Mouse (Mus musculus) forebrain, embryonic 16.5 days (tissue): ENCODE measurements at regions not wholly inside any gene's neighbourhood (a gene's known extent, or its start where the extent isn't known, plus 50 kb on each side); places are given as distances from the start of the nearest gene placed in this dataset.
"Not testable (repeated sequence)": the region's sequence is repeated elsewhere in the genome, so short reads cannot be mapped to it uniquely, and the experiment has no call there.

Experiments used
- ATAC-seq: fragments of 200-750 bp; cut with Nextera tagmentation; 2 replicates; pipeline ENCODE4 v1.8.0; 2017; ENCODE audit warnings: mild to moderate bottlenecking, moderate library complexity
- H3K27ac ChIP-seq: fragments of 300-500 bp; sonication (generic); 2 replicates; pipeline ENCODE4 v1.5.1; 2014; ENCODE audit warnings: low read length, control low read depth
- H3K27me3 ChIP-seq: fragments of 300-500 bp; sonication (generic); replicated peaks from 2 replicates; pipeline ENCODE4 v1.6.1; 2014; ENCODE audit warnings: low read length; ENCODE audit not compliant: control insufficient read depth, insufficient read depth
- H3K36me3 ChIP-seq: fragments of 300-500 bp; sonication (generic); 2 replicates; pipeline ENCODE4 v1.6.1; 2014; ENCODE audit not compliant: control insufficient read depth, insufficient read depth
- H3K4me1 ChIP-seq: fragments of 300-500 bp; sonication (generic); replicated peaks from 2 replicates; pipeline ENCODE4 v1.6.1; 2014; ENCODE audit warnings: low read length; ENCODE audit not compliant: control insufficient read depth, insufficient read depth
- H3K4me2 ChIP-seq: fragments of 300-500 bp; sonication (generic); 2 replicates; pipeline ENCODE4 v1.6.1; 2014; ENCODE audit warnings: mild to moderate bottlenecking, low read length, control low read depth
- H3K4me3 ChIP-seq: fragments of 300-500 bp; sonication (generic); replicated peaks from 2 replicates; pipeline ENCODE4 v1.5.1; 2014; ENCODE audit warnings: mild to moderate bottlenecking, low read length, control low read depth
- H3K9ac ChIP-seq: fragments of 300-500 bp; sonication (generic); replicated peaks from 2 replicates; pipeline ENCODE4 v1.6.1; 2014; ENCODE audit warnings: low read depth, low read length, control low read depth
- H3K9me3 ChIP-seq: fragments of 300-500 bp; sonication (generic); 2 replicates; pipeline ENCODE4 v1.6.1; 2016; ENCODE audit warnings: low read length; ENCODE audit not compliant: control insufficient read depth
- WGBS: fragments of 180-500 bp; shearing (Covaris S2); extraction: QIAGEN DNeasy Blood & Tissue Kit; methylation state at CpG from one replicate; pipeline ENCODE4 v1.1.7; 2014; 5-methylcytosine and 5-hydroxymethylcytosine counted together

DNA sequence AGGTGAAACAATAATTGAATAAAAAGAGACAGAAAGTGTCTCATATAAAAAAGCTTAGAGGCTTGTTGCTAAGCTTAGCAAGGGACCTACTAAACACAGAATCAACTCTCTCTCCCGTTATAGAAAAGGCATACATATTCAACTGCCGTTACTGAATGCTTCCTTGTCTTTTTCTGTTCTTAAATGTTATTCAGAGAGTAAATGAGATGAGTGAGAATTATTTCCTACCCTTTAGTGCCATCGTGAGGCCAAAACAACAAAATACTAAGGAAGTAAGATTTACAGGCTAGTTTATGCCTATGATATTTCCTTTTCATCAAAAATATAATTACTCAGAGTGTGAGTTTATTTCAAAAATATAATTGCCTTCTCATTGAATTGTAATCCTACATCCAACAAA is 686.6 kb upstream of the 1700008P02Rik start:
- Histone ChIP-seq H3K4me2 (no peak overlapping the region), H3K9me3 (no peaks in the 10 kb centered on the region), H3K4me1 (no peaks in the 10 kb centered on the region), H3K4me3 (no peak overlapping the region), H3K27me3 (no peaks in the 10 kb centered on the region), H3K36me3 (no peaks in the 10 kb centered on the region), H3K27ac (no peak overlapping the region), H3K9ac (no peak overlapping the region)
- ATAC-seq, result peak; percentile 78
- WGBS, result 23% methylated on average over 3 of the region's 3 CpGs

DNA sequence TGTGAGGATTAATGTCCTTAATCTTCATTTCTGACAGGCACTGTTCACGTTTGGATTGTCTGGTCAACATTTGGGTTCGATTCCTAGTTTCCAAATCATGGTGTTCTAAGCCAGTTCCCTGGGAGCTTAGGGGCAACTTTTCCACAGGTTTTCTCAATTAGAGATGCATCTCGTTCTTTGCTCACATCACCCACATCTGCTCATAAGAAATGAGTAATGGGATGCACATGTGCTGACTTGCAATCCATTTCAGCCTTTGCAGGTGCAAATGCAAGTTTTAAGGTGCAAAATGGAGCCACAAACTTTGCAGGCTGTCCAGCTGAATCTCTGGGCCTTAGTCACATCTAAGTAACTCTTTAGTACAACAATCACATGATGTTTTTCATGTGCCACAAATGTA is 678.3 kb upstream of the 1700008P02Rik start:
- no peak overlapping the region for H3K4me2 ChIP-seq
- H3K9me3 ChIP-seq, result no peaks in the 10 kb centered on the region
- no peak overlapping the region for H3K27ac ChIP-seq
- ATAC-seq, result no peak
- no peak overlapping the region for H3K9ac ChIP-seq
- no peaks in the 10 kb centered on the region for H3K36me3 ChIP-seq
- no peaks in the 10 kb centered on the region for H3K27me3 ChIP-seq
- WGBS, result 68% methylated on average over 3 of the region's 3 CpGs
- H3K4me3 ChIP-seq, result no peak overlapping the region
- H3K4me1 ChIP-seq, result no peaks in the 10 kb centered on the region

DNA sequence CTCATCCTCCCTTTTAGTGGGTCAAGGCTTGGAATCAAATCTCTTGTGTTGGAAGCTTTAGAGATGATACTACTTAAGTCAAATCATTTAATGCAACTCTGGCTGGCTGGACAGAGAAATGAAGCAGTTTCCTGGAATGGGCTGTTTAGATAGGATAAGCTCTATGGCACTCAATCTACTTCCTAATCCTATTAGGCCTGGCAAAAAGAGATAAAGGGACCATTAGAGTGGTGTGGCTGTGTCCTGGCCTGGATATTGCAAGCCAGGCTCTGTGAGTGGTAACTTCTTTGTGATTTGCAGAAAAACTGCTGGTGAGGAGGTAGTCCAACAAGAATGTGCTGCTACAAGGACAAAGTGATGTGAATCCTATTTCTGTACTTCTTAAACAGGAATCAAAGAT is 670.8 kb upstream of the 1700008P02Rik start:
- Histone ChIP-seq H3K4me3 (no peak overlapping the region), H3K27ac (no peak overlapping the region), H3K9me3 (no peaks in the 10 kb centered on the region), H3K4me2 (no peak overlapping the region), H3K9ac (no peak overlapping the region), H3K36me3 (no peaks in the 10 kb centered on the region), H3K27me3 (no peaks in the 10 kb centered on the region), H3K4me1 (no peaks in the 10 kb centered on the region)
- no peak for ATAC-seq

DNA sequence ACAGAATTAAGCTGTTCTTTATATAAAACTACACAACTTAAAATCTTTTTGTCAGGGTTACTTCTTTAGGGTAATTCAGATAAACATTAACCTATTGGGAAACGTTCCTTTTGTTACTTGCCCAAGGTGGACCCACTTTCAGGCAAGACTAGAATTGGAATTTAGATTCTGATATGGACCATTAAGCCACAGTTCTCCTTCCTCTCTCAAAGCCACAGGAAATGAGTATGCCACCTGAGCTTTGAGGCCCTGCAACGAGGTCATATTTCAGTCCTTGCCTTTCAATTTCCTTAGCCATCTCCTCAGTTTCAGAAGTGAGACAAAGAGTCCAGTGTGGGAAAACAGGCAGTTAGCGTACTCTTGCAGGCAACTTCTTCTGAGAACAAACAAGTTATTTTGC is 637.3 kb upstream of the 1700008P02Rik start:
- Histone ChIP-seq H3K4me3 (no peak overlapping the region), H3K4me2 (no peak overlapping the region), H3K4me1 (no peaks in the 10 kb centered on the region), H3K27me3 (no peaks in the 10 kb centered on the region), H3K27ac (no peak overlapping the region), H3K9ac (no peak overlapping the region), H3K9me3 (no peaks in the 10 kb centered on the region), H3K36me3 (no peaks in the 10 kb centered on the region)
- ATAC-seq, result no peak
- 33% methylated on average over 3 of the region's 3 CpGs for WGBS

DNA sequence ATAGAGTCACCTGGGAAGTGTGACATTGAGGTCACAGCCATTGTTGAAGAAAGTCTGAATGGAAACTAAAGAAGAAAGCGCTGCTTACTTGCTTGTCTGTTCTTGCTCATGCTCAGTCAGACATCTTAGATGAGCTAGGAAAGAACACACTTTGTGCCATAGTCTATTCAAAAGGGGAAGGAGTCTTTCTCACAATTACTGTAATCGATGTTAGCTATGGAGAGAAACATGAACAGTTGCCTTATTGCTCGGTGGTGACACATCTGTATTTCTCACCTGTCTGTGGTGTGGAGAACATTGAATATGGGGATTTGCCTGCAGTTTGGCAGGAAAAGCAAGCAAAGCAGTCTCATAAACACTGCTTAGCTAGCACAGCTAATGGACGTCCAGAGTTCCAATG is 628.1 kb upstream of the 1700008P02Rik start:
- no peak for ATAC-seq
- H3K4me2 ChIP-seq, result no peak overlapping the region
- H3K36me3 ChIP-seq, result no peaks in the 10 kb centered on the region
- H3K4me3 ChIP-seq, result no peak overlapping the region
- H3K9ac ChIP-seq, result no peak overlapping the region
- H3K4me1 ChIP-seq, result no peaks in the 10 kb centered on the region
- 78% methylated on average over 4 of the region's 4 CpGs for WGBS
- no peaks in the 10 kb centered on the region for H3K27me3 ChIP-seq
- H3K9me3 ChIP-seq, result no peaks in the 10 kb centered on the region
- H3K27ac ChIP-seq, result no peak overlapping the region

DNA sequence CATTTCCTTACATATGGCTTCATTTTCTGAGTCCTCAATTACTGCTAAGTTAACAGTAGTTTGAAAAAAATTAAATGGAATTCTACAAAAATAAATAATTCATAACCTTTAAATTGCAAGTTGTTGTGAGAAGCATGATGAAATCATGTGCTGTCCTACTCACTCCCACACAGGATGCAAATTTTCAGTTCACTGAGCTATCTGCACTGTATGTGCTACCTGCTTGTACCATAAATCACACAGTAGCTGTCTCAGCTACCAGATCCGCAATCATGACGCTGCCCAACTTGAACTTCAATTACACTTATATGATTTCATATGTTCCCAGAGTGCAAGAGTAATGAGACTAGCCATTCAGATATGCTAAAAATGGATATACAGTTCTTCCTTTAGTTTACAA is 609.5 kb upstream of the 1700008P02Rik start:
- Histone ChIP-seq H3K27ac (no peak overlapping the region), H3K4me1 (no peaks in the 10 kb centered on the region), H3K36me3 (no peaks in the 10 kb centered on the region), H3K27me3 (no peaks in the 10 kb centered on the region), H3K9ac (no peak overlapping the region), H3K4me3 (no peak overlapping the region), H3K4me2 (no peak overlapping the region), H3K9me3 (no peaks in the 10 kb centered on the region)
- 94% methylated on average over 2 of the region's 2 CpGs for WGBS
- ATAC-seq, result no peak

DNA sequence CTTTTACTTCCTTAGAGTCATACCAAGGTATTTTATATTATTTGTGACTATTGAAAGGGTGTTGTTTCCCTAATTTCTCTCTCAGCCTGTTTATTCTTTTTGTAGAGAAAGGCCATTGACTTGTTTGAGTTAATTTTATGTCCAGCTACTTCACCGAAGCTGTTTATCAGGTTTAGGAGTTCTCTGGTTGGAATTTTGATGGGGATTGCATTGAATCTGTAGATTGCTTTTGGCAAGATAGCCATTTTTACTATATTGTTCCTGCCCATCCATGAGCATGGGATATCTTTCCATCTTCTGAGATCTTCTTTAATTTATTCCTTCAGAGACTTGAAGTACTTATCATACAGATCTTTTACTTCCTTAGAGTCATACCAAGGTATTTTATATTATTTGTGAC is 568.3 kb upstream of the 1700008P02Rik start:
- not testable (repeated sequence) for ATAC-seq, H3K4me1 ChIP-seq, H3K27me3 ChIP-seq

DNA sequence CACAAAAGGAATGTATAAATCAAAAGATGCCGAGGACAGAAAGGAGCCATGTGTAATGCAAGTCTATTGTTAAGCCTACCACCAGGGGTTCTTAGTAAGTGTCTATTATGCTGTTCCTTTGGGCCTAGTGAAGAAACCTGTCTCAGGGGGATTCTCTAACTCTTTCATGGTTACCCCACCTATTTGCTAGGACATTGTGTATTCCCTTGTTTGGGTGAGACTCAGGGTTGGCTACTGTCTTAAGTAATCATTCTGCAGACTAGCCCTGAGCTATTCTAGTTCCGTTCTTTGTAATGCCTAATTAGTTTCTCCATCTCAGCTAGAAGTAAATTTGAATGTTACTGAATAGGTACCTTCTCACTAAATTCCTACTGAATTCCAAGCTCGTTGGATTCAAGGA is 546.4 kb upstream of the 1700008P02Rik start:
- H3K9ac ChIP-seq, result no peak overlapping the region
- H3K4me3 ChIP-seq, result no peak overlapping the region
- 50% methylated on average over 3 of the region's 3 CpGs for WGBS

More for the DNA sequence above, 568.3 kb upstream of the 1700008P02Rik start:
- H3K9ac ChIP-seq, H3K27ac ChIP-seq, H3K4me2 ChIP-seq, H3K9me3 ChIP-seq, H3K4me3 ChIP-seq, H3K36me3 ChIP-seq: not testable (repeated sequence)
- 100% methylated on average over 1 of the region's 1 CpGs for WGBS

DNA sequence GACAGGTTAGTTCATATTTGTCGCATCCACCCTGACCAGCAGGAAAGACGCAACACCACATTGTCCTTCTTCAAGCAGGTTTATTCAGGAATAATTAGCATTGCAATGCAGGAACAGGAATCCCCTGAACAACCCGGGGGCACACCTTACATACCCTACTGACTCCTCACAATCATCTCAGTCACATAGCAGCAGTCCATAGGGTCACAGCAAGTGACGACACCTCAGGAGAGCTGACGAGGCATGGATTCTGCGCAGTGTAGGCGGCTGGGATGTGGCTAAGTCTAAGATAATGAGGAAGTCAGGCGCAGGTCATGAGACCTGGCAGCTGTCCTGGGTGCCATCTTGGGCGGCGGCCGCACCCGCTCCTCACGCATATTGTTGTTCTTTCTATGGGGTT is 518.8 kb upstream of the 1700008P02Rik start:
- H3K4me3 ChIP-seq, result no peak overlapping the region
- no peaks in the 10 kb centered on the region for H3K27me3 ChIP-seq
- no peak overlapping the region for H3K9ac ChIP-seq
- H3K36me3 ChIP-seq, result no peaks in the 10 kb centered on the region
- H3K9me3 ChIP-seq, result no peaks in the 10 kb centered on the region
- ATAC-seq, result no peak
- 95% methylated on average over 13 of the region's 13 CpGs for WGBS
- H3K27ac ChIP-seq, result no peak overlapping the region
- H3K4me1 ChIP-seq, result no peaks in the 10 kb centered on the region
- no peak overlapping the region for H3K4me2 ChIP-seq

More for the DNA sequence above, 546.4 kb upstream of the 1700008P02Rik start:
- H3K4me2 ChIP-seq, result no peak overlapping the region
- no peak for ATAC-seq
- H3K27me3 ChIP-seq, result no peaks in the 10 kb centered on the region
- no peaks in the 10 kb centered on the region for H3K4me1 ChIP-seq
- H3K27ac ChIP-seq, result no peak overlapping the region
- H3K36me3 ChIP-seq, result no peaks in the 10 kb centered on the region
- no peaks in the 10 kb centered on the region for H3K9me3 ChIP-seq

DNA sequence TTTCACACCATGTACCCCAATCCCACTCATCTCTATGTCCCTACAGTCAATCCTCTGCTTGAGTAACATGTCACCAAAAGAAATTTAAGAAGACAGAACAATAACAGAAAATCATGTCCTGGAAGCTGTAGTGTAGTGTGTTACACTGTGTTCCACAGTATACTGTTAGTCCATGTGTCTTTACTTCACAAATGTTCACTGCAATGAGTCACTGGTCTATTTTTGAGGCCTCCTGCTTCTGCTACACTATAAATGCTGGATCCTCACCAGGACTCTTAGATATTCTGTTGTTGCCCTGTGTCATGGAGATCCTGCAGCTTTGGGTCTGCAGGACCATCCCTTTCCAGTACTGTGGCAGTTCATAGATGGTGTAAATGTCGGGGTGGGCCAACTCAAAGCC is 514.5 kb upstream of the 1700008P02Rik start:
- WGBS, result 70% methylated on average over 1 of the region's 1 CpGs
- no peak overlapping the region for H3K27ac ChIP-seq
- H3K4me1 ChIP-seq, result no peaks in the 10 kb centered on the region
- no peak overlapping the region for H3K4me2 ChIP-seq
- H3K27me3 ChIP-seq, result no peaks in the 10 kb centered on the region
- no peaks in the 10 kb centered on the region for H3K36me3 ChIP-seq
- H3K9me3 ChIP-seq, result no peaks in the 10 kb centered on the region
- ATAC-seq, result no peak
- H3K9ac ChIP-seq, result no peak overlapping the region
- no peak overlapping the region for H3K4me3 ChIP-seq
